Mouse (Mus musculus): Measurements from ENCODE around the gene Pitpnb. TPM values are rescaled to one million over a fixed set of nuclear protein-coding genes. Genes with fewer than 3 reads are reported as not detected.

Pitpnb gene
- polyA plus RNA-seq, 1 experiment, result 74.1 TPM

- no peak overlapping the region for H3K4me3 ChIP-seq (ENCODE audit: insufficient read depth, low read depth, low read length)
- H3K4me1 ChIP-seq (ENCODE audit: control insufficient read depth, insufficient read depth, insufficient read length, low read length), result no peaks in the 10 kb centered on the region
- no peak overlapping the region for H3K27ac ChIP-seq (replicated peaks; ENCODE audit: low read depth, low read length)
These were observed 11.6 kb upstream of the Pitpnb start for GRCm38 (mm10) chr5:111318946-111319345.

DNA sequence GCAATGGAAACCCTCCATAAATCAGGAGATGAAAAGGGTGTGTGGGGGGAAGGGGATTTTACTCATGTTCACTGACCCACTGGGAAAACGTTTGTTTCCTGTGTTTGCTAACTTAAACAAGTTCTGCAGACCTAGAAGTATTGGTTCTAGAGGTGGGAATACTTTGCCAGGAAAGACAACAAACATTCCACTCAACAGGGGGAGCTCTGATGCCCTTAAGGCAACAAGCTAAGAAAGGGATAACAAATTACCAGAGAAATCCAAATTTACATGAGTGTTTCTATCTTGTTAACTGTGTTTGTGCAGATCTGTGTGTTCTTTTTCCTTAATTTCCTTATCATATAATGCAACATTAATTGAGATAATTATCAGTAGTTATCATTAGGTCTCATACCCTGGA, 4.8 kb upstream of the Pitpnb start:
- H3K4me3 ChIP-seq (ENCODE audit: insufficient read depth, low read depth, low read length), result no peak overlapping the region
- no peak overlapping the region for H3K27ac ChIP-seq (replicated peaks; ENCODE audit: low read depth, low read length)
- no peaks in the 10 kb centered on the region for H3K4me1 ChIP-seq (ENCODE audit: control insufficient read depth, insufficient read depth, insufficient read length, low read length)

DNA sequence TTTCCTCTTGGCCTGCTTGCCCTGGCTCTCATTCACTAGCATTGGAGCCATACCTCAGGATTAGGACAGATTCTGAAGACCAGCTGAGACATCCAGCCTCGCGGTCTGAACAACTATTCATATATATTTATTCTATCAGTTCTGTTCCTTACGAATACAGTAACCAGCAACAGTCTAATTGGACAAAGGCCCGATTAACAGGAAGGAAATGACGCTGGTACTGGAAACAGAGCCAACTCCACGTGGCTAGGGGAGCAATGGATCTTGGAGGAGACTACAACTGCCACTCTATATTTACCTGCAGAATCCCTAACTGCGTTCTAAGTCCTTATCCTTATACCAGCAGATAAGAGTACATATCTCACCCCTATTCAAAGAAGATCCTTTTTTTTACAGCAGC, 3.1 kb upstream of the Pitpnb start:
- H3K4me3 ChIP-seq (ENCODE audit: insufficient read depth, low read depth, low read length), result no peak overlapping the region
- H3K4me1 ChIP-seq (ENCODE audit: control insufficient read depth, insufficient read depth, insufficient read length, low read length), result peaks cover 4% of the 10 kb centered on the region; the same call in 1 of the 2 replicates
- no peak overlapping the region for H3K27ac ChIP-seq (replicated peaks; ENCODE audit: low read depth, low read length)

DNA sequence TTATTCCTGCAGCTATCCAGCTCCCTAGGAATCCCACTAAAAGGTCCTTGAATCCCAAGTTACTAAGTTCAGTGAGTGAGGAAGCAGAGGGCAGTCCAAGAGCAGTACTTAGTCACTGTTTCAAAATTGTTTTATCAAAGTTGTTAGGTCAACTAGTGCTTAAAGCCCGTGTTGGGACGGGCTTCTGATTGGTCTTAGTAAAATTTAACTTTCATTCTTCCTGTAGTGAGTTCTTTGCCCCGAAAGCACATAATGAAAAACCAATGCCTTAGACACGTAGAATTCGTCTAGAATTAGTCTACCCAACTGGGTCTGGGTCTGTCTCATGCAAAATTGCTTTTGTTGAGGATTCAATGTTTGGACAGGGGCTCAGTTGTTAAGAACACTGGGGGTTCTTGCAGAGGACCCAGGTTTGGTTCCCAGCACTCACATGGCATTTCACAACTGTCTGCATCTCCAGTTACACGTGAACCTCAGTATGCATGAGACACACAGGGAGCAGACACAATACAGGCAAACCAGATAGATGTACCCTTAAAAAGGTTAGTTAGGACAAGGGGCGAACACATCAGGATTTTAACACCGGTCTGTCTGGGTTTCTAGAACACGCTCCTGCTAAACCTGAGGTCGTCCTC, 664 bp upstream of the Pitpnb start:
- H3K4me3 ChIP-seq (ENCODE audit: insufficient read depth, low read depth, low read length), result peak overlapping the region; percentile 62
- peaks cover 4% of the 10 kb centered on the region; the same call in 1 of the 2 replicates for H3K4me1 ChIP-seq (ENCODE audit: control insufficient read depth, insufficient read depth, insufficient read length, low read length)
- peak overlapping the region; percentile 62 for H3K27ac ChIP-seq (replicated peaks; ENCODE audit: low read depth, low read length)

- Histone ChIP-seq H3K4me3 (ENCODE audit: insufficient read depth, low read depth, low read length) (peak overlapping the region; percentile 87), H3K4me1 (ENCODE audit: control insufficient read depth, insufficient read depth, insufficient read length, low read length) (peaks cover 4% of the 10 kb centered on the region; the same call in 1 of the 2 replicates), H3K27ac (replicated peaks; ENCODE audit: low read depth, low read length) (peak overlapping the region; percentile 74)
These were observed 504 bp downstream of the Pitpnb start for GRCm38 (mm10) chr5:111331099-111331435.

DNA sequence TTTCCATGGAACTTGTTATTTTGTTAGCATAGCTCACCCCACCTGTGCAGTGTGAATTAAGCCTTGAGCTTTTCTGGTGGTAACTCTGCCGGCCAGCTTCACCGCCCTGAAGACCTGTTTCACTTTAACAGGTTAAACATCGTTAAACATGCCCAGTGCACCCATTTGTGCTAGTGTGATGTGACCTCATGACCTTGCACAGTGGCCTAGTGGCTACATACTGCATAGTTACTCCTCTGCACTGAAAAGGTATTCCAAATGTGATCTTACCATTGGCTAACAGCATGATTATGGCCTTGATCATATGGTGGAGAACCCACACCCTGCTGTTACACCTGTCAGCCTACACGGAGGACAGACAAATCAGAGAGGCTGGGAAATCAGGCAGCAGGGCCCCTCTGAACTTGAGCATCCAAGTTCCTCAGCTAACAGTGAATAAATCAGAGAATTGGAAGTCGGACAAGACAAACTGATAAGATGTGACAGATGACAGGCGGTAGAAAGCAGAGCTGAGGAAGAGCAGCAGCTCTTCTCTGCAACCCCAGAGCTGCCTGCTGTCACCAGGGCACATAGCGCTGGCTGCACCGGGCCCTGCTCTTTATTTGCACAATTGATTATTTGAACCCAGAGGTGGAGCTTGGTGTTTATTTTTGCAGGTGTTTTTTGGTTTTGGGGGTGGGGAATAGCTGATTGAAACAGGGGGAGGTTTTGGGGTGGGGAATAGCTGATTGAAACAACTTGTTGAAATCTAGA, 5.6 kb downstream of the Pitpnb start:
- H3K4me1 ChIP-seq (ENCODE audit: control insufficient read depth, insufficient read depth, insufficient read length, low read length), result peaks cover 4% of the 10 kb centered on the region; the same call in 1 of the 2 replicates
- H3K4me3 ChIP-seq (ENCODE audit: insufficient read depth, low read depth, low read length), result no peak overlapping the region
- no peak overlapping the region for H3K27ac ChIP-seq (replicated peaks; ENCODE audit: low read depth, low read length)

DNA sequence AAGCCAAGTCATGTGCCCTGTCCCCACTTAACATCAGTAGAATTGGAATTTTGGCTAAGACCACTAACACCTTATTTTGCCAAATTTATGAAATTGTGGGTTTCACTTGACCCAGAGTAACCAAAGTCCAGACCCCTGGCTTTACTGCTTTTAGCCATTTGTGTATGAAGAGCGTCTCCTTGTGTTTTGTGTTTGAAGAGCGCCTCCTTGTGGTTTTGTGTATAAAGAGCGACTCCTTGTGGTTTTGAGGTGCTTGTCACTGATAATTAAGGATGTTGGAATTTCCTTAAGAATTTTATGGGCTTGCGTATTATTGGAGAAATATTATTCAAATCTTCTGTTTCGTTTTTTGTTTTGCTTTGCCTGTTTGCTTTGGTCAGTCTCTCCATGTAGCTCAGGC, 11.0 kb downstream of the Pitpnb start:
- Histone ChIP-seq H3K27ac (replicated peaks; ENCODE audit: low read depth, low read length) (no peak overlapping the region), H3K4me3 (ENCODE audit: insufficient read depth, low read depth, low read length) (no peak overlapping the region)

GRCm38 (mm10) chr5:111344721-111345400, 14.3 kb downstream of the Pitpnb start:
- no peak overlapping the region for H3K27ac ChIP-seq (replicated peaks; ENCODE audit: low read depth, low read length)
- H3K4me1 ChIP-seq (ENCODE audit: control insufficient read depth, insufficient read depth, insufficient read length, low read length), result no peaks in the 10 kb centered on the region
- H3K4me3 ChIP-seq (ENCODE audit: insufficient read depth, low read depth, low read length), result no peak overlapping the region

More for the DNA sequence above, 11.0 kb downstream of the Pitpnb start:
- H3K4me1 ChIP-seq (ENCODE audit: control insufficient read depth, insufficient read depth, insufficient read length, low read length), result no peaks in the 10 kb centered on the region

DNA sequence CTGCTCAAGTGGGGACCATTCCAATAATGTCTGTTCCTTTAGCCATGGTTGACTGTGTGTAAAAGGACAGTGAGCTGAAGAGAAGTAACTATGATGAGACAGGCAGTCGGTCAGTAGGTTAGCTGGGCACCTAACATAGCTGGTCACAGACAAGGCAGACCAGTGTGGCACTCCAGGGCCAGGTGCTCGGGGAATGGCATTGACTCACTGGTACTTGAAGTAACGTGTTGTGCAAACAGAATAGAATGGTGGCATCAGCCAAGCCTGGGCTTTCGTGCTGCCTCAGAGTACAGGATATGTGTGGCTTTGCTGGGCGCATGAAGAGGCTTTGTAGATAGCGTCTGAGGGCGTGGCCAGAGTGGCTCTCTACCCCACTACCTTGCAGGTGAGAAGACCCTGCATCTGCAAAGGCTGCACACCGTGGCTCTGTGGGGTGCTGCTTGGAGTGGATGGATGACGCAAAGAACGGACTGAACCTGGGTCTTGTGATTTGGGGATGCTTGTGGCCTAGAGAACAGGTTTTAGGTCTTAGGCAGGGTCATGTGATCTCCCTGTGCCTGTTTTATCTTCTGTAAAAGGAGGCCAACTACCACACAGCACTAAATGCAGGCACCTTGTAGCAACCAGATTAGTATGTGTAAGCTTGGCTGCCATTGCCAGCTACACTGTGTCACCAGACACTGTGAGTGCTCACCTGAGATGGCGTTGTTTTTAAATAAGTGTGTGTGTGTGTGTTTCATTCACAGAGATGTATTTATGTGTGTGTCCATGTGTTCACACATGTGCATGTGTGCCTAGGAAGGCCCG, 26.5 kb downstream of the Pitpnb start:
- Histone ChIP-seq H3K4me1 (ENCODE audit: control insufficient read depth, insufficient read depth, insufficient read length, low read length) (peaks cover 2% of the 10 kb centered on the region; the same call in 1 of the 2 replicates), H3K4me3 (ENCODE audit: insufficient read depth, low read depth, low read length) (no peak overlapping the region), H3K27ac (replicated peaks; ENCODE audit: low read depth, low read length) (no peak overlapping the region)

DNA sequence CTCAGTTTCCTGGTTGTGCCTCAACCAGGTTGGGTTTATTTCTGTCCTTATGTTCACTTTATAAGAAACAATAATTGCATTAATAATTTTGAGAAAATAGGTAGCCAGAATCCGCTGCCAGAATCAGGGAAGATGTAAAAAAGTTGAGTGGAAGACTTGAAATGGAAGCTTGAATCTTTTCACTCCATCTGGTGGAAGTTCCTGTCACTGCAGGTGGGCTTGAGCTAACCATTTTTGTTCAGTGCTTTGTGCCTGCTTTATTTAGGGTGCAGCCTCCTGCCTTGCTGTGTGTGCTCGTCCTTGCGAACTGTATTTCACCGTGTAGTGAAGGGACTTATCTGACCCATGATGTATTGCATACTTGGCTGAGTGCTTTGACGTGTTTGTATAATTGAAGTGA, 30.0 kb downstream of the Pitpnb start:
- Histone ChIP-seq H3K4me3 (ENCODE audit: insufficient read depth, low read depth, low read length) (no peak overlapping the region), H3K27ac (replicated peaks; ENCODE audit: low read depth, low read length) (no peak overlapping the region), H3K4me1 (ENCODE audit: control insufficient read depth, insufficient read depth, insufficient read length, low read length) (peaks cover 2% of the 10 kb centered on the region; the same call in 1 of the 2 replicates)

- Histone ChIP-seq H3K4me1 (ENCODE audit: control insufficient read depth, insufficient read depth, insufficient read length, low read length) (peaks cover 2% of the 10 kb centered on the region; the same call in 1 of the 2 replicates), H3K4me3 (ENCODE audit: insufficient read depth, low read depth, low read length) (no peak overlapping the region), H3K27ac (replicated peaks; ENCODE audit: low read depth, low read length) (no peak overlapping the region)
These were observed 30.5 kb downstream of the Pitpnb start for GRCm38 (mm10) chr5:111361058-111361457.

DNA sequence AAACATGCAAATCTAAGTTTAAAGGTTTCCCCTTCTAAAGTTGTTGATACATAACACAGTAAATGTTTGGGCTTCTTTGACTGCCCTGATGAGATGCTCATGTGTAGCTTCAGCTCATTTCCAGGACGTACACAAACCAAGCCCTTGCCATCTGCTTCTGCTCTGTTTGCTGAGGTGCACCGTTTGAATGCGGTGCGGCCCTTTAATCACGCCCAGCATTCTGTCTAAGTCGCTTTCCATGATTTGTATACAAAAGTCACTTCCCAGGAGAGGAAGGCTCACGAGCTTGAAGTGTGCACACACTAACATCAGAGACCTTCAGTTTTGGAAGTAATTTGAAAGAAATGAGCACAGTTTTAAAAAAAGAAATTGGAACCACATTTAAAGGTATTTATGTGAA, 31.3 kb downstream of the Pitpnb start:
- H3K4me1 ChIP-seq (ENCODE audit: control insufficient read depth, insufficient read depth, insufficient read length, low read length), result peaks cover 2% of the 10 kb centered on the region; the same call in 1 of the 2 replicates
- no peak overlapping the region for H3K27ac ChIP-seq (replicated peaks; ENCODE audit: low read depth, low read length)
- no peak overlapping the region for H3K4me3 ChIP-seq (ENCODE audit: insufficient read depth, low read depth, low read length)

- H3K27ac ChIP-seq (replicated peaks; ENCODE audit: low read depth, low read length), result no peak overlapping the region
- no peak overlapping the region for H3K4me3 ChIP-seq (ENCODE audit: insufficient read depth, low read depth, low read length)
- no peaks in the 10 kb centered on the region for H3K4me1 ChIP-seq (ENCODE audit: control insufficient read depth, insufficient read depth, insufficient read length, low read length)
These were observed 33.0 kb downstream of the Pitpnb start for GRCm38 (mm10) chr5:111363446-111364062.

GRCm38 (mm10) chr5:111364533-111364932, 34.0 kb downstream of the Pitpnb start:
- Histone ChIP-seq H3K4me3 (ENCODE audit: insufficient read depth, low read depth, low read length) (no peak overlapping the region), H3K27ac (replicated peaks; ENCODE audit: low read depth, low read length) (no peak overlapping the region), H3K4me1 (ENCODE audit: control insufficient read depth, insufficient read depth, insufficient read length, low read length) (no peaks in the 10 kb centered on the region)

Data from brown adipose tissue, adult 24 weeks (tissue).